Mouse (Mus musculus): Measurements from ENCODE around the gene Itga10.

GRCm38 (mm10) chr3:96660901-96661300 lies 15.5 kb downstream of the Itga10 start:
- TF ChIP-seq KAT2A (IDR thresholded peaks at IDR 0.05; ENCODE audit: insufficient replicate concordance, low read length) (no peak), CTCF (conservative IDR thresholded peaks at IDR 0.05 in 1 of 2, IDR thresholded peaks at IDR 0.05 in 1 of 2; ENCODE audit: low read depth in 2 of 2, low read length in 2 of 2) (no peak), MAFK (IDR thresholded peaks at IDR 0.05; ENCODE audit: insufficient replicate concordance, low read length) (no peak), POLR2AphosphoS2 (IDR thresholded peaks at IDR 0.05; ENCODE audit: low read depth, low read length) (no peak), EP300 (IDR thresholded peaks at IDR 0.05; ENCODE audit: low read length) (no peak), MAX (IDR thresholded peaks at IDR 0.05; ENCODE audit: low read length) (no peak), POLR2A (IDR thresholded peaks at IDR 0.05; ENCODE audit: low read depth, low read length) (no peak)

Data from CH12.LX (cell line).